Mouse (Mus musculus) heart, adult 2 months (tissue): ENCODE measurements around the gene Lrrc26. TPM values are rescaled to one million over a fixed set of nuclear protein-coding genes. Genes with fewer than 3 reads are reported as not detected.

Source experiments
- DNase-seq, 2 experiments: peaks; one replicate each; pipeline ENCODE4 v3.0.0; 2021
- H3K27ac ChIP-seq: fragments of 200-600 bp; 2 replicates; pipeline ENCODE4 v1.8.1; 2022
- H3K27me3 ChIP-seq: fragments of 200-500 bp; 2 replicates; pipeline ENCODE4 v1.6.1; 2012; ENCODE audit warnings: mild to moderate bottlenecking, low read length, inconsistent platforms, mixed read lengths; ENCODE audit not compliant: control insufficient read depth, insufficient read depth
- H3K36me3 ChIP-seq: fragments of 200-500 bp; 2 replicates; pipeline ENCODE4 v1.6.1; 2012; ENCODE audit warnings: low read length, inconsistent platforms; ENCODE audit not compliant: control insufficient read depth, insufficient read depth
- H3K4me1 ChIP-seq: fragments of 200-500 bp; 2 replicates; pipeline ENCODE4 v1.6.1; 2011; ENCODE audit warnings: low read length; ENCODE audit not compliant: control insufficient read depth, insufficient read depth
- H3K4me3 ChIP-seq: fragments of 200-600 bp; 2 replicates; pipeline ENCODE4 v1.8.1; 2022
- H3K79me2 ChIP-seq: fragments of 200-500 bp; replicated peaks from 2 replicates; pipeline ENCODE4 v1.6.1; 2012; ENCODE audit warnings: mild to moderate bottlenecking, inconsistent platforms, low read length, moderate library complexity, mixed read lengths; ENCODE audit not compliant: control insufficient read depth, insufficient read depth
- H3K9ac ChIP-seq: fragments of 200-500 bp; 2 replicates; pipeline ENCODE4 v1.6.1; 2012; ENCODE audit warnings: low read depth, mild to moderate bottlenecking, control low read depth, inconsistent platforms, low read length, mixed read lengths
- CTCF ChIP-seq: fragments of 200-600 bp; IDR thresholded peaks from 2 replicates; pipeline ENCODE4 v1.8.1; 2022; ENCODE audit warnings: antibody characterized with exemption, mild to moderate bottlenecking, moderate library complexity
- EP300 ChIP-seq: fragments of 200-500 bp; IDR thresholded peaks from 2 replicates; pipeline ENCODE4 v1.6.1; 2011; ENCODE audit warnings: low read depth, low read length, control low read depth; ENCODE audit not compliant: insufficient read depth
- POLR2A ChIP-seq: fragments of 200-500 bp; IDR thresholded peaks from 2 replicates; pipeline ENCODE4 v1.6.1; 2011; ENCODE audit warnings: mild to moderate bottlenecking, low read depth, low read length, control low read depth; ENCODE audit not compliant: insufficient read depth
- WGBS: fragments of 180-500 bp; shearing (Covaris S2); methylation state at CpG from one replicate; pipeline ENCODE4 v1.1.7; 2018; 5-methylcytosine and 5-hydroxymethylcytosine counted together
- intact Hi-C: fragments of 180-260 bp; cut with DNase I; formaldehyde crosslinking; loops from one replicate; pipeline ENCODE4 v1.15.1; 2025
- polyA plus RNA-seq: library from polyadenylated mRNA; depleted of rRNA; stranded (reverse); fragments of >200 nt; gene quantifications from 2 replicates; pipeline ENCODE4 v1.2.3, GENCODE M21; 2012
- total RNA-seq, 2 experiments: library from RNA; stranded (reverse); gene quantifications; 2 replicates each; pipeline ENCODE4 v1.2.3; 2021

Gene Lrrc26
- total and polyA plus RNA-seq, 3 experiments, result 2.9 TPM; not detected in 2

DNA sequence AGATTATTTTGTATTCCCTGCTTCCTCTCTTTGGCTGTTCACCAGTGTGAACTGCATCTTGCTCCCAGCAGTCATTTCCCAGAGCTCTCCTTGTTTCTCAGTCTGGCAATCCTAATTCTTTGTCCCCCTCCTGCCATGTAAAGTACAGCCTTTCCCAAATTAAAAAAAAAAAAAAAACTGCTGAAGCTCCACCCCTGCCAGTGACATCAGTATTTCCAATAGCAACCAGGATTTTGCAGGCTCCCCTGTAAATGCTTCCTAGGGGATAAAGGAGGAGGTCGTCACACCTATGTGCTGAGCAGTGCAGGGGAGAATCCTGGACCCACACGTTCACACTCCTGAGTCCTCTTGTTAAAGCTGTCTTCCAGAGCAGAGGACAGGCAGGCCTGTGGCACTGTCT lies 30.4 kb downstream of the Lrrc26 start:
- Histone ChIP-seq H3K36me3 (no peaks in the 10 kb centered on the region), H3K4me1 (no peaks in the 10 kb centered on the region), H3K27me3 (peaks cover 3% of the 10 kb centered on the region; the same call in 1 of the 2 replicates), H3K27ac (no peak overlapping the region), H3K4me3 (no peak overlapping the region), H3K79me2 (no peaks in the 10 kb centered on the region), H3K9ac (no peak overlapping the region)
- no peak for TF ChIP-seq POLR2A
- TF ChIP-seq CTCF, result no peak
- TF ChIP-seq EP300, result no peak
- no peak for DNase-seq
- 33% methylated on average over 2 of the region's 2 CpGs for WGBS
- intact Hi-C loops, result no loop called here

DNA sequence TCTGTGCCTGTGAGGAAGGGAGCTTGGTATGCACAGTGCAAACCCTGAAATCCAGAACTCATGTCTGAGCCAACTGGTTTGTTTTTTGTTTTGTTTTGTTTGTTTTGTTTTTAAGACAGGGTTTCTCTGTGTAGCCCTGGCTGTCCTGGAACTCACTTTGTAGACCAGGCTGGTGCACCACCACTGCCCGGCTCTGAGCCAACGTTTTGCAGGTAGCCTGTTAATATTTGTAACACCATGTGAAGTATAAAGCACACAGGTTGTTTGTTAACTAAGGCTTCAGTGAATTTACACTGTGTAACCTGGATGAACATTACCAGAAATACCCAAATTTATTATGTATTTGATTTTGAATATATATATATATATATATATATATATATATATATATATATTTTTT lies 36.3 kb downstream of the Lrrc26 start:
- TF ChIP-seq POLR2A, result no peak
- no peak for TF ChIP-seq CTCF
- TF ChIP-seq EP300, result no peak
- no peak for DNase-seq
- H3K4me3 ChIP-seq, result no peak overlapping the region
- no peak overlapping the region for H3K9ac ChIP-seq
- intact Hi-C loops, result no loop called here
- no peak overlapping the region for H3K27ac ChIP-seq
- H3K4me1 ChIP-seq, result no peaks in the 10 kb centered on the region
- WGBS, result 71% methylated on average over 2 of the region's 2 CpGs
- H3K79me2 ChIP-seq, result no peaks in the 10 kb centered on the region
- H3K36me3 ChIP-seq, result no peaks in the 10 kb centered on the region
- no peaks in the 10 kb centered on the region for H3K27me3 ChIP-seq

DNA sequence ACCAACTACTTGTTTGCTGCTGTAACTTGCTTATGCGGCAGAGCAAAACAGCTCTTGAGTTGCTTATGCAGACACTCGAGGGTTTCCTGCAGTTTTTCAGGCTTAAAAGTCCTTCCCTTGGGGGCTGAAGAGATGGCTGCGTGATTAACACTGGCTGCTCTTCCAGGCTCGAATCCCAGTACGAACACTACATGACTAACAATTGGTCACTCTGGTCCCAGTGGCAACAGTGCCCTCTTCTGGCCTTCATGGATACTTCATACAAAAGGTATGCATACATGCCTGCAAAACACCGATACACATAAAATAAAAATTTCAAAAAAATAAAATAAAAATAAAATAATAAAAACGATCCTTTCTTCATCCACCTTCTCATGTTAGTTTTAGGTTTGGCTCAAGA lies 38.7 kb downstream of the Lrrc26 start:
- no peak for TF ChIP-seq POLR2A
- TF ChIP-seq CTCF, result peak; percentile 68
- no peak overlapping the region for H3K27ac ChIP-seq
- H3K4me1 ChIP-seq, result peaks cover 5% of the 10 kb centered on the region
- 36% methylated on average over 7 of the region's 7 CpGs for WGBS
- no peak overlapping the region for H3K4me3 ChIP-seq
- no peak overlapping the region for H3K9ac ChIP-seq
- DNase-seq, result no peak
- intact Hi-C loops, result no loop called here
- no peaks in the 10 kb centered on the region for H3K27me3 ChIP-seq
- H3K36me3 ChIP-seq, result no peaks in the 10 kb centered on the region; the same call in 1 of the 2 replicates
- no peaks in the 10 kb centered on the region for H3K79me2 ChIP-seq

DNA sequence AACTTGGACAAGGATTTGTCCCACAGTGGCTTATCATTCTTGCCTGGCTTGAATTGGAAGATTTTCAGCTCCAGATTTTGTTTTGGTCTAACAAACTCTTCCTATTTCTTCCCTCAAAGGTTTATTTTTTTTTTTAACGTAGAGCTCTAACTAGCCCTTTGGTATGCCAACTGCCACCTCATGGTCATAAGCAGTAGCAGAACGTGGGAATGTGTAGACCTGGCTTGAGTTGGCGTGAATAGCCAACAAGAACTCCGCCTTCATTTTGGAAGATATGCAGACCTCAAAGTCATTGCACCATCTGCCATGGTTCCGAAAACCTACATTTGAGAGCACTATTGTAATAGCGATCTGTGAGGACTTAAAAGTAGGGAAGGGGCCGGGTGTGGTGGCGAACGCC lies 41.8 kb downstream of the Lrrc26 start:
- Histone ChIP-seq H3K36me3 (no peaks in the 10 kb centered on the region; the same call in 1 of the 2 replicates), H3K79me2 (no peaks in the 10 kb centered on the region), H3K9ac (no peak overlapping the region), H3K4me1 (peaks cover 5% of the 10 kb centered on the region), H3K27me3 (no peaks in the 10 kb centered on the region), H3K27ac (no peak overlapping the region), H3K4me3 (no peak overlapping the region; the same call in 1 of the 2 replicates)
- TF ChIP-seq POLR2A (no peak), EP300 (no peak), CTCF (no peak)
- no peak for DNase-seq
- 46% methylated on average over 9 of the region's 9 CpGs for WGBS
- intact Hi-C loops, result loop anchor here (5.0 kb wide), 1 partner anchor 59 kb away; the partner anchor contains the start of genes Anapc2 and Ssna1

GRCm38 (mm10) chr2:25332286-25333160 lies 42.8 kb downstream of the Lrrc26 start, which contains the start of gene Man1b1:
TSS of gene Man1b1 (plus strand) at chr2:25332338.
- peak; percentile 88; the same call in 1 of the 2 replicates for TF ChIP-seq POLR2A
- TF ChIP-seq EP300, result peak; percentile 95
- TF ChIP-seq CTCF, result peak; percentile 59
- Histone ChIP-seq H3K27me3 (no peaks in the 10 kb centered on the region), H3K36me3 (no peaks in the 10 kb centered on the region; the same call in 1 of the 2 replicates), H3K4me1 (peaks cover 5% of the 10 kb centered on the region), H3K9ac (peak within 1 kb of the TSS; percentile 82), H3K27ac (peak within 1 kb of the TSS; percentile 89), H3K4me3 (peak within 1 kb of the TSS; percentile 67), H3K79me2 (no peaks in the 10 kb centered on the region)
- DNase-seq, result peak; percentile 99 to 100
- intact Hi-C loops, result loop anchor here (1.0 to 5.0 kb wide), 2 partner anchors 60 to 77 kb away; partner anchors contain the start of genes Anapc2, Ssna1 and Tmem203
- under 1% methylated on average over 78 of the region's 78 CpGs for WGBS

- Histone ChIP-seq H3K4me3 (peak overlapping the region; percentile 67), H3K27me3 (no peaks in the 10 kb centered on the region), H3K36me3 (no peaks in the 10 kb centered on the region; the same call in 1 of the 2 replicates), H3K27ac (no peak overlapping the region), H3K9ac (no peak overlapping the region), H3K4me1 (peaks cover 5% of the 10 kb centered on the region), H3K79me2 (no peaks in the 10 kb centered on the region)
- no peak for DNase-seq
- intact Hi-C loops, result loop anchor here (5.0 kb wide), 1 partner anchor 61 kb away; the partner anchor contains the start of genes Anapc2 and Ssna1
- WGBS, result 78% methylated on average over 2 of the region's 2 CpGs
- no peak for TF ChIP-seq POLR2A
- TF ChIP-seq EP300, result no peak
- TF ChIP-seq CTCF, result no peak
These were observed 43.9 kb downstream of the Lrrc26 start for GRCm38 (mm10) chr2:25333569-25333968.
